Mouse (Mus musculus) megakaryocyte progenitor cell, adult 5-6 weeks (primary cell): Measurements from ENCODE around the gene Bcl6b. TPM values are rescaled to one million over a fixed set of nuclear protein-coding genes. Genes with fewer than 3 reads are reported as not detected.

Experiments
- ATAC-seq: replicated peaks from 2 replicates; pipeline ENCODE4 v1.8.0; 2016; ENCODE audit warnings: mild to moderate bottlenecking, moderate TSS enrichment, inconsistent platforms; ENCODE audit not compliant: poor library complexity
- total RNA-seq, 2 experiments: library from RNA; stranded (forward) in 1 of 2; stranded (reverse) in 1 of 2; fragments of 157-497, 149-512 nt in 1 of 2; fragments of 200-1000 nt in 1 of 2; gene quantifications; 2 replicates each; pipeline versions ENCODE4 v1.2.3 to v1.2.4; 2015 to 2017

Bcl6b gene
- total RNA-seq, 2 experiments from 2014 or later: not detected

- no peak for ATAC-seq
Measured at GRCm38 (mm10) chr11:70214191-70214855, 15.3 kb downstream of the Bcl6b start.

GRCm38 (mm10) chr11:70213736-70214135 lies 15.9 kb downstream of the Bcl6b start:
- no peak for ATAC-seq

- ATAC-seq: peak; percentile 79
Measured at GRCm38 (mm10) chr11:70212896-70213295, 16.7 kb downstream of the Bcl6b start.

- ATAC-seq: no peak
Measured at GRCm38 (mm10) chr11:70212423-70212822, 17.2 kb downstream of the Bcl6b start, which contains the start of gene Slc16a11. Gene Slc16a11 (plus strand): TSS chr11:70212752.

- no peak for ATAC-seq
Measured at GRCm38 (mm10) chr11:70211972-70212371, 17.6 kb downstream of the Bcl6b start.

- no peak for ATAC-seq
Measured at GRCm38 (mm10) chr11:70210681-70211080, 18.9 kb downstream of the Bcl6b start.

GRCm38 (mm10) chr11:70208778-70209388 lies 20.7 kb downstream of the Bcl6b start:
- no peak for ATAC-seq

GRCm38 (mm10) chr11:70207283-70207682 lies 22.3 kb downstream of the Bcl6b start:
- no peak for ATAC-seq

- no peak for ATAC-seq
Measured at GRCm38 (mm10) chr11:70206801-70207200, 22.8 kb downstream of the Bcl6b start.

- ATAC-seq: peak; percentile 90
Measured at GRCm38 (mm10) chr11:70201691-70202090, 27.9 kb downstream of the Bcl6b start.

GRCm38 (mm10) chr11:70200036-70200608 lies 29.5 kb downstream of the Bcl6b start:
- ATAC-seq: no peak

- ATAC-seq: no peak
Measured at GRCm38 (mm10) chr11:70199107-70199506, 30.5 kb downstream of the Bcl6b start.

GRCm38 (mm10) chr11:70198332-70198731 lies 31.3 kb downstream of the Bcl6b start:
- ATAC-seq: peak; percentile 22

GRCm38 (mm10) chr11:70193354-70194285 lies 36.0 kb downstream of the Bcl6b start:
- ATAC-seq: no peak

GRCm38 (mm10) chr11:70192157-70192556 lies 37.4 kb downstream of the Bcl6b start:
- no peak for ATAC-seq

GRCm38 (mm10) chr11:70191188-70191587 lies 38.4 kb downstream of the Bcl6b start:
- ATAC-seq: no peak

- no peak for ATAC-seq
Measured at GRCm38 (mm10) chr11:70189319-70190134, 40.1 kb downstream of the Bcl6b start.

- peak; percentile 37; the same call in 1 of the 2 replicates for ATAC-seq
Measured at GRCm38 (mm10) chr11:70185120-70185519, 44.5 kb downstream of the Bcl6b start.

- no peak for ATAC-seq
Measured at GRCm38 (mm10) chr11:70180496-70180895, 49.1 kb downstream of the Bcl6b start.

- ATAC-seq: 0 out of 2 replicates have a peak, but pooled peaks have one; percentile 31
Measured at GRCm38 (mm10) chr11:70179401-70179800, 50.2 kb downstream of the Bcl6b start.
